Mouse (Mus musculus) erythroblast, embryonic 14.5 days (primary cell): ENCODE data around the gene Gcc1.

Experiments used
- GATA1 ChIP-seq: IDR thresholded peaks from 2 replicates; pipeline ENCODE4 v1.6.1; 2012; ENCODE audit warnings: low read length, inconsistent platforms, mixed read lengths
- TAL1 ChIP-seq: IDR thresholded peaks from 3 replicates; pipeline ENCODE4 v1.6.1; 2012; ENCODE audit warnings: low read length, inconsistent platforms, mixed read lengths

DNA sequence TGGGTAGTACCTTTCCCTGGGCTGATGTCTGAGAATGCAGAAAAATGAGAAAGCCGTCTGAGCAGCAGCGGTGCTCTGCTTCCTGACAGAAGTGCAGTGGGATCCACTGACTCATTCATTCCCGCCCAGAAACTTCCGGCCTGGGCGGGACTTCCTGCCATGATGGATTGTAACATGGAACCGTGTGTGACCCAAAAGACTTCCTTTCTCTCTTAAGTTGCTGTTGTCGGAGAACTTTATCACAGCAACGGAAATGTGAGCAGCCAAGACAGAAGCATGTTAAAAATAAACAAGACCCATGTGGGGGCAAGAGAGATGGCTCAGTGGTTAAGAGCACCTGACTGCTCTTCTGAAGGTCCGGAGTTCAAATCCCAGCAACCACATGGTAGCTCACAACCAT lies 18.1 kb downstream of the Gcc1 start:
- no peak for TF ChIP-seq GATA1
- TF ChIP-seq TAL1: no peak
